Comparison of ENCODE assay signal across 24 mouse cellular contexts in genomic region chr2:112298221-112298620, GRCm38 (mm10). TPM values are rescaled to one million over a fixed set of nuclear protein-coding genes. Genes with fewer than 3 reads are reported as not detected.
"Had no signal": no experiment of that assay in that cellular context is flagged by ENCODE, and none has a peak within 500 bp of the region (broad histone marks: within the 10 kb centered on the region; RNA-seq: fewer than 3 reads in every experiment).

No protein-coding gene starts in this region.

- H3K27me3 ChIP-seq: midbrain, embryonic 12.5 days; neural tube, embryonic 13.5 days; neural tube, embryonic 15.5 days had no signal

- H3K4me3 ChIP-seq: midbrain, embryonic 10.5 days; midbrain, embryonic 12.5 days; myocyte; neural tube, embryonic 13.5 days; neural tube, embryonic 15.5 days had no signal

- H3K4me1 ChIP-seq: midbrain, embryonic 10.5 days; midbrain, embryonic 12.5 days; neural tube, embryonic 13.5 days; neural tube, embryonic 15.5 days had no signal

- H3K27ac ChIP-seq: midbrain, embryonic 10.5 days; midbrain, embryonic 12.5 days; neural tube, embryonic 13.5 days; neural tube, embryonic 15.5 days had no signal

- H3K9me3 ChIP-seq: midbrain, embryonic 10.5 days; midbrain, embryonic 12.5 days; neural tube, embryonic 13.5 days; neural tube, embryonic 15.5 days had no signal

- H3K9ac ChIP-seq: lung, embryonic 14.5 days; midbrain, embryonic 12.5 days; neural tube, embryonic 13.5 days; neural tube, embryonic 15.5 days had no signal

- ATAC-seq: midbrain, embryonic 16.5 days had no signal

- DNase-seq: lung, adult 18-20 months; lung, embryonic 14.5 days; lung, postnatal 10 days; lung, postnatal 4 days; midbrain, embryonic 14.5 days; retina, postnatal 1 day; right cerebral cortex, adult 18-20 months; right cerebral cortex, postnatal 14 days; spleen, adult 18-20 months; thymus, adult 18-20 months; thymus, postnatal 14 days; thymus, postnatal 36 days had no signal

- H3K36me3 ChIP-seq: midbrain, embryonic 10.5 days; midbrain, embryonic 12.5 days; neural tube, embryonic 13.5 days; neural tube, embryonic 15.5 days had no signal

- H3K4me2 ChIP-seq: lung, embryonic 14.5 days; midbrain, embryonic 12.5 days; neural tube, embryonic 13.5 days; neural tube, embryonic 15.5 days had no signal

RNA-seq across cellular contexts. Expression of gene Gm21985, which starts 32.1 kb away (rescaled TPM):
- polyA plus RNA-seq: lung, embryonic 14.5 days; lung, embryonic 16.5 days; midbrain, embryonic 12.5 days; midbrain, embryonic 14.5 days; myocyte; neural tube, embryonic 11.5 days; neural tube, embryonic 13.5 days; neural tube, embryonic 15.5 days; stomach, embryonic 14.5 days; stomach, embryonic 16.5 days; thymus, postnatal 0 days had no signal

RNA-seq across cellular contexts. Expression of gene Nutm1, which starts 39.1 kb away (rescaled TPM):
- total RNA-seq: megakaryocyte, adult 5-6 weeks had no signal
- polyA plus RNA-seq: lung, embryonic 16.5 days; midbrain, embryonic 12.5 days; midbrain, embryonic 16.5 days; myocyte; neural tube, embryonic 11.5 days; neural tube, embryonic 15.5 days; stomach, embryonic 14.5 days had no signal
